Mouse (Mus musculus) MEL (cell line): ENCODE measurements at regions not wholly inside any gene's neighbourhood (a gene's known extent, or its start where the extent isn't known, plus 50 kb on each side); places are given as distances from the start of the nearest gene placed in this dataset.

ENCODE experiments used
- CTCF ChIP-seq, 3 experiments: IDR thresholded peaks in 2 of 3; conservative IDR thresholded peaks in 1 of 3; 2 replicates each; pipeline ENCODE4 v1.5.1; 2011 to 2012; ENCODE audit warnings: low read length in 3 of 3, low read depth in 2 of 3, mild to moderate bottlenecking in 2 of 3, improper control_type of control experiment in 1 of 3, inconsistent platforms in 1 of 3, mixed read lengths in 1 of 3, moderate library complexity in 1 of 3; ENCODE audit not compliant: control insufficient read depth in 1 of 3, insufficient read depth in 1 of 3, poor library complexity in 1 of 3, severe bottlenecking in 1 of 3
- E2F4 ChIP-seq: IDR thresholded peaks from 2 replicates; pipeline ENCODE4 v1.6.1; 2011; ENCODE audit warnings: low read depth, low read length, improper control_type of control experiment, borderline replicate concordance
- SIN3A ChIP-seq: IDR thresholded peaks from 2 replicates; pipeline ENCODE4 v1.6.1; 2012; ENCODE audit warnings: low read length, improper control_type of control experiment, inconsistent platforms
- ZKSCAN1 ChIP-seq: IDR thresholded peaks from 2 replicates; pipeline ENCODE4 v1.6.1; 2012; ENCODE audit warnings: low read depth, mild to moderate bottlenecking, inconsistent platforms, low read length, improper control_type of control experiment, moderate library complexity

DNA sequence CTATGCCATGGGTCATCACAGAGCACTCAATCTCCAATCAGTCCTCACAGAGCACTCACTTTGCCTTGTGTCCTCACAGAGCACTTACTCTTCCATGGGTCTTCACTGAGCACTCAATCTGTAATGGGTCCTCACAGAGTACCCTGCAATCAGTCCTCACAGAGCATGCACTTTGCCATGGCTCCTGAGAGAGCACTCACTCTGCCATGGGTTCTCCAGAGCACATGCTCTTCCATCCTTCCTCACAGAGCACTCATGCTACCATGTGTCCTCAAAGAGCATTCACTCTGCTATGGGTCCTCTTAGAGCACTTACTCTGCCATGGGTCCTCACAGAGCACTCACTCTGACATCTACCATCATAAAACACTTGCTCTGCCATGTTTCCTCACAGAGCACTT is 319.1 kb upstream of the Tmco5 start:
- TF ChIP-seq CTCF (IDR thresholded peaks at IDR 0.05 in 2 of 3, conservative IDR thresholded peaks at IDR 0.05 in 1 of 3; ENCODE audit: control insufficient read depth in 1 of 3, insufficient read depth in 1 of 3, low read depth in 2 of 3, low read length in 3 of 3, poor library complexity in 1 of 3, severe bottlenecking in 1 of 3) (no peak), ZKSCAN1 (no peak), E2F4 (no peak), SIN3A (no peak)
